Mouse (Mus musculus) C2C12 (cell line): Measurements from ENCODE around the gene Ccdc71. TPM values are rescaled to one million over a fixed set of nuclear protein-coding genes. Genes with fewer than 3 reads are reported as not detected.

ENCODE experiments used
- H3K27me3 ChIP-seq: one replicate; pipeline ENCODE4 v1.6.1; 2011; ENCODE audit not compliant: control insufficient read depth, insufficient read depth, insufficient read length
- H3K36me3 ChIP-seq: one replicate; pipeline ENCODE4 v1.6.1; 2011; ENCODE audit not compliant: control insufficient read depth, insufficient read depth
- H3K4me3 ChIP-seq: one replicate; pipeline ENCODE4 v1.5.1; 2011; ENCODE audit warnings: mild to moderate bottlenecking, control low read depth; ENCODE audit not compliant: poor library complexity, insufficient read depth, severe bottlenecking
- H3K79me2 ChIP-seq: one replicate; pipeline ENCODE4 v1.6.1; 2011; ENCODE audit not compliant: control insufficient read depth, insufficient read depth
- H3K79me3 ChIP-seq: one replicate; pipeline ENCODE4 v1.6.1; 2011; ENCODE audit warnings: low read depth, control low read depth
- H3ac ChIP-seq: one replicate; pipeline ENCODE3; 2011; ENCODE audit warnings: low read depth; ENCODE audit not compliant: control insufficient read depth, insufficient read length
- CEBPB ChIP-seq: IDR thresholded peaks from one replicate; pipeline ENCODE4 v1.6.1; 2011; ENCODE audit warnings: low read depth, mild to moderate bottlenecking, control low read depth, moderate library complexity
- CTCF ChIP-seq: IDR thresholded peaks from one replicate; pipeline ENCODE4 v1.5.1; 2011; ENCODE audit not compliant: control insufficient read depth, insufficient read depth, insufficient read length
- FOSL1 ChIP-seq: IDR thresholded peaks from one replicate; pipeline ENCODE4 v1.8.0; 2011; ENCODE audit warnings: mild to moderate bottlenecking, low read length; ENCODE audit not compliant: poor library complexity, insufficient read depth, severe bottlenecking
- MAX ChIP-seq: IDR thresholded peaks from one replicate; pipeline ENCODE4 v1.6.1; 2011; ENCODE audit warnings: mild to moderate bottlenecking, control low read depth
- MYOD1 ChIP-seq: IDR thresholded peaks from one replicate; pipeline ENCODE4 v1.6.1; 2011; ENCODE audit warnings: low read depth; ENCODE audit not compliant: control insufficient read depth, insufficient read length
- MYOG ChIP-seq: IDR thresholded peaks from one replicate; pipeline ENCODE4 v1.6.1; 2011; ENCODE audit not compliant: control insufficient read depth, insufficient read length; ENCODE audit errors: extremely low read depth
- USF1 ChIP-seq: IDR thresholded peaks from one replicate; pipeline ENCODE4 v1.6.1; 2011; ENCODE audit warnings: low read depth, mild to moderate bottlenecking, control low read depth, moderate library complexity
- polyA plus RNA-seq: library from polyadenylated mRNA; unstranded; fragments of >200 nt; fragmentation: generic; extraction: Trizol; gene quantifications from one replicate; pipeline ENCODE4 v1.2.1, GENCODE M21; 2012; ENCODE audit warnings: missing spikeins

Ccdc71 gene
- polyA plus RNA-seq, 1 experiment = 35.2 TPM

DNA sequence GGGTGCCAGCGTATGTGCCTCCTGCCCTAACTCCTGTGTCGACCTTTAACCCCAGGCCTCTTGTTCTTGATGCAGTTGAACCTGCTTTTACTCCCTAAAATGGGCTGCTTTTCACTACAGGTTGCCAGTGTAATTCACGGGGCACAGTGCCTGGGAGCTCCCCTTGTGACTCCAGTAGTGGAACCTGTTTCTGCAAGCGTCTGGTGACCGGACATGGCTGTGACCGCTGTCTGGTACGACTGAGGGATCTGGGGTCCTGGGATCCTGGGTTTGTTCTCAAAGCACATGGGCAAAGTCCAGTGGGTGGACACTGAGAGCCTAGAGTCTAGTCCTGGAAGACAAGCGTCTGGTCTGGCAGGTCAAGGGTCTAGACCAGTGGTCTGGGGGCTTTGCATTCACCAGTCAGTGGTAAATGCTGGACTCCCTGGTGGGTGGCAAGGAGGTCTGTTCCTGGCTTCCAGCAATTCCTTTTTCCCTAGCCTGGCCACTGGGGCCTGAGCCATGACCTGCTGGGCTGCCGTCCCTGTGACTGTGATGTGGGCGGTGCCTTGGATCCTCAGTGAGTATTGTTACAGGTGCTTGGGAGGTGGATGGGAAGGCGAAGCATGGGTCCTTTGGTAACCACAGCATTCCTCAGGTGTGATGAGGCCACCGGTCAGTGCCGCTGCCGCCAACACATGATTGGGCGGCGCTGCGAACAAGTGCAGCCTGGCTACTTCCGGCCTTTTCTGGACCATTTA is 22.9 kb downstream of the Ccdc71 start:
- Histone ChIP-seq H3K27me3 (no peaks in the 10 kb centered on the region), H3K36me3 (peaks cover 50% of the 10 kb centered on the region), H3K79me2 (peaks cover 32% of the 10 kb centered on the region), H3K79me3 (peaks cover 12% of the 10 kb centered on the region), H3ac (no peak overlapping the region), H3K4me3 (no peak overlapping the region)
- TF ChIP-seq CTCF (no peak), CEBPB (no peak), MAX (no peak), MYOD1 (no peak), USF1 (no peak), MYOG (no peak), FOSL1 (no peak)

DNA sequence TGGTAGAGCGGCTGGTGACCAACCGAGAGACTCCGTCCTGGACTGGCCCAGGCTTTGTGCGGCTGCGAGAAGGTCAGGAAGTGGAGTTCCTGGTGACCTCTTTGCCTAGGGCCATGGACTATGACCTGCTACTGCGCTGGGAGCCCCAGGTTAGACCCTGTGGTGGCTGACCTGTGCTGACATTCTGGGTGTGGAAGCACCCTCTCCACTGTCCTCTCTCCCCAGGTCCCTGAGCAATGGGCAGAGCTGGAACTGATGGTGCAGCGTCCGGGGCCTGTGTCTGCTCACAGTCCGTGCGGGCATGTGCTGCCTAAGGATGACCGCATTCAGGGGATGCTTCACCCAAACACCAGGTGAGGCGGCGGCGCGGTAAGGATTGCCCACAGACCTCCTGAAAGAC is 23.7 kb downstream of the Ccdc71 start:
- peaks cover 55% of the 10 kb centered on the region for H3K36me3 ChIP-seq
- peaks cover 12% of the 10 kb centered on the region for H3K79me3 ChIP-seq
- H3K79me2 ChIP-seq = peaks cover 32% of the 10 kb centered on the region
- H3ac ChIP-seq = no peak overlapping the region
- H3K4me3 ChIP-seq = no peak overlapping the region
- H3K27me3 ChIP-seq = no peaks in the 10 kb centered on the region
- no peak for TF ChIP-seq MYOD1
- TF ChIP-seq MAX = no peak
- no peak for TF ChIP-seq CTCF
- no peak for TF ChIP-seq FOSL1
- TF ChIP-seq CEBPB = no peak
- TF ChIP-seq MYOG = no peak
- TF ChIP-seq USF1 = no peak

DNA sequence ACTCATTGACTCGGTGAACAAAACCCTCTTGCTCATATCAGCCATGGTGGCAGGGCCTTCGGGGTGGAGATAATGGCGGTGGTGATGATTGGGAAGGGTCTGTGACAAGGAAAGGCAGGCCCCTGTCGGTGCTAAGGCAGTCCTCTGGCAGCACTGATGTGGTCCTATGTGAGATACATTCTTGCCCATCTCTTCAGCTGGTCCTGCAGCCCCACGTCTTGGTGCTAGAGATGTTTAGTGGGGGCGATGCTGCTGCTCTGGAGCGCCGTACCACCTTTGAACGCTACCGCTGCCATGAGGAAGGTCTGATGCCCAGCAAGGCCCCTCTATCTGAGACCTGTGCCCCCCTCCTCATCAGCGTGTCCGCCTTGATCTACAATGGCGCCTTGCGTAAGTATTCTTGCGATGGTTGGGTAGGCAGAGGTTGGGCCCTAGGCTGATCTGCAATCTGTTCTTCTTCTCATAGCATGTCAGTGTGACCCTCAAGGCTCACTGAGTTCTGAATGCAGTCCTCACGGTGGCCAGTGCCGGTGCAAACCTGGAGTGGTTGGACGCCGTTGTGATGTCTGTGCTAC is 25.1 kb downstream of the Ccdc71 start:
- Histone ChIP-seq H3ac (no peak overlapping the region), H3K79me3 (peaks cover 10% of the 10 kb centered on the region), H3K36me3 (peaks cover 63% of the 10 kb centered on the region), H3K4me3 (no peak overlapping the region), H3K79me2 (peaks cover 24% of the 10 kb centered on the region), H3K27me3 (no peaks in the 10 kb centered on the region)
- no peak for TF ChIP-seq FOSL1
- TF ChIP-seq MAX = no peak
- no peak for TF ChIP-seq MYOG
- TF ChIP-seq MYOD1 = no peak
- no peak for TF ChIP-seq CEBPB
- no peak for TF ChIP-seq USF1
- TF ChIP-seq CTCF = no peak

DNA sequence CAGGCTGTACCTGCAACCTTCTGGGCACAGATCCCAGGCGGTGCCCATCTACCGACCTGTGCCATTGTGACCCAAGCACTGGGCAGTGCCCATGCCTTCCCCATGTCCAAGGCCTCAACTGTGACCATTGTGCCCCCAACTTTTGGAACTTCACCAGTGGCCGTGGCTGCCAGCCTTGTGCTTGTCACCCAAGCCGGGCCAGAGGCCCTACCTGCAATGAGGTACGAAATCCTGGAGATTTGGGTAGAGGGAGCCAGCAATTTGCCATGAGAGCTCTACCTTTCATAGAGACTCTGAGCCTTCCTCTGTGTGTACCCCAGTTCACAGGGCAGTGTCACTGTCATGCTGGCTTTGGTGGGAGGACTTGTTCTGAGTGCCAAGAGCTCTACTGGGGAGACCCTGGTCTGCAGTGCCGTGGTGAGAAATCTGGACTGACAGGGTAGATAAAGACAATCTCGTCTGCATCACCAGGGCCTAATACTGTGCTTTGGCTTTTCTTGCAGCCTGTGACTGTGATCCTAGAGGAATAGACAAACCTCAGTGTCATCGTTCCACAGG is 26.7 kb downstream of the Ccdc71 start:
- TF ChIP-seq CTCF (no peak), MAX (no peak), USF1 (no peak), FOSL1 (no peak), MYOG (no peak)
- no peak overlapping the region for H3K4me3 ChIP-seq
- H3K79me3 ChIP-seq = peaks cover 10% of the 10 kb centered on the region
- H3ac ChIP-seq = no peak overlapping the region
- peaks cover 20% of the 10 kb centered on the region for H3K79me2 ChIP-seq
- peaks cover 53% of the 10 kb centered on the region for H3K36me3 ChIP-seq
- H3K27me3 ChIP-seq = no peaks in the 10 kb centered on the region

DNA sequence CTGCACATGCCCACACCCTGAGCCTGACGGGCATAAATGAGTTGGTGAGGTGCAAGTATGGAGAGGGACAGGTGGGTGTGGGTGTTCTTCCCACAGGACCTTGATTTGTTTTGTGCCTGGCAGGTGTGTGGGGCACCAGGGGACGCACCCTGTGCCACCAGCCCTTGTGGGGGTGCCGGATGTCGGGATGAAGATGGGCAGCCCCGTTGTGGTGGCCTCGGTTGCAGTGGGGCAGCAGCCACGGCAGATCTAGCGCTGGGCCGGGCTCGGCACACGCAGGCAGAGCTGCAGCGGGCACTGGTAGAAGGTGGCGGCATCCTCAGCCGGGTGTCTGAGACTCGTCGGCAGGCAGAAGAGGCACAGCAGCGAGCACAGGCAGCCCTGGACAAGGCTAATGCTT is 28.1 kb downstream of the Ccdc71 start:
- Histone ChIP-seq H3K27me3 (no peaks in the 10 kb centered on the region), H3K79me3 (peaks cover 17% of the 10 kb centered on the region), H3K36me3 (peaks cover 47% of the 10 kb centered on the region), H3K79me2 (peaks cover 26% of the 10 kb centered on the region), H3K4me3 (no peak overlapping the region), H3ac (no peak overlapping the region)
- TF ChIP-seq MAX = no peak
- no peak for TF ChIP-seq CTCF
- TF ChIP-seq FOSL1 = no peak
- TF ChIP-seq USF1 = no peak
- no peak for TF ChIP-seq MYOD1
- TF ChIP-seq MYOG = no peak
- TF ChIP-seq CEBPB = no peak
